Mouse (Mus musculus) splenic B cell, adult 2 months (primary cell): ENCODE measurements at regions not wholly inside any gene's neighbourhood (a gene's known extent, or its start where the extent isn't known, plus 50 kb on each side); places are given as distances from the start of the nearest gene placed in this dataset.
"Not testable (repeated sequence)": the region's sequence is repeated elsewhere in the genome, so short reads cannot be mapped to it uniquely, and the experiment has no call there.

Experiments used
- DNase-seq: peaks from one replicate; pipeline ENCODE4 v3.0.0-alpha.2; 2011; ENCODE audit warnings: low read depth, low spot score
- H3K27me3 ChIP-seq: 2 replicates; pipeline ENCODE4 v1.6.1; 2012; ENCODE audit warnings: mild to moderate bottlenecking, low read length, moderate library complexity, mixed read lengths; ENCODE audit not compliant: control insufficient read depth, poor library complexity, insufficient read depth, severe bottlenecking
- H3K36me3 ChIP-seq: 2 replicates; pipeline ENCODE4 v1.6.1; 2012; ENCODE audit warnings: mild to moderate bottlenecking, low read length, moderate library complexity, mixed read lengths; ENCODE audit not compliant: control insufficient read depth, poor library complexity, insufficient read depth, severe bottlenecking

DNA sequence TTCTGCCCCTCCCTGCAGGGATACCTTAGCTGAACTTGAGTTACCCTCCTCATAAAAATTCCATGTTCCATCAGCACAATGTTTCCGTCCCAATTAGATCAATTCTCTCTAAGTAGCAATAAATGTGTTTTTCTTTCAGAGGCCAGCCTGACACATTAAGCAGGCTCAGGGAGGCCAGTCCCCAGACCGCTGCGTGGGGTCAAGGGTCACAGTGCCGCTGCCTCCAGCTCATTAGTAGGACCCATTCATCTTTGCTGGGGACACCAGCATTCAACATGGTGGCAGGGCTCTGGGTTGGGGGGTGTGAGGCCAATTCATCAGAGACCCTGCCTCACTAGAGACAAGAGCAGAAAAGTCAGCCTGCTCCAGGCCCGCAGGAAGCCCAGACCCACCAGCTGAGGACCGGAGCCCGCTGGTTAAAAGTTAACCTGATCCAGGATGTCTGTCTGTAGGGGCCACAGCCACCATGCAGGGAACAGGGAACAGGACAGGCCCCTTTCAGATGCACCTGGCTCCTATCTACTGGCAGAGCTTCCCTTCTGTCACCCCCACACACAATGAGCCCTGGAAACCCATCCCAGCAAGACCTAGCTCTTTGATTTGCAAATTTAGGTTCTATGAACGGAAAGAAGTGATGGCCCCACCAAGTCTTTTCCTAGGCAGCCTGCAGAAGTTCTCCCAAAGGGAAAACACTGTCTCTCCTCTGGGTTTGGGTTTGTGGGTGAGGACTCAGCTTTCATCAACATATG lies 119.1 kb upstream of the Top1 start:
- no peaks in the 10 kb centered on the region for H3K36me3 ChIP-seq
- no peaks in the 10 kb centered on the region for H3K27me3 ChIP-seq
- DNase-seq = no peak

DNA sequence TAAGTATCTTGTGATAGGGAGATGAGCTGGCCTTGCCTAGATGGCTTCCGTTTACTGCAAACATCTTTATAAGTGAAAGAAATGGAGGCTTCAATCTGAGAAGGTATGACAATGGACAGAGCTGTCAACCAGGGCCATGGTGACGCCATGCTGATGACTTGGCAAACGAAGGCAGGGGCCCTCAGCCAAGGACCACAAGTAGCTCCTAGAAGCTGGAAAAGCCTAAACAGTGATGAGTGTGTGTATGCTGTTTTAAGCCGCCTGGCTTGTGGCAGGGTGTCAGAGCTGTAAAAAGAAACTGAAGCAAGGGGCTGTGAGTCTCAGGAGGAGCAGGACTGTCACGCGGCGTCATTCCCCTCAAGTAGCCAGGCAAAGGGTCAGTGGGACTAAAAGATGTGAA lies 116.4 kb upstream of the Top1 start:
- no peaks in the 10 kb centered on the region for H3K36me3 ChIP-seq
- no peaks in the 10 kb centered on the region for H3K27me3 ChIP-seq
- no peak for DNase-seq

DNA sequence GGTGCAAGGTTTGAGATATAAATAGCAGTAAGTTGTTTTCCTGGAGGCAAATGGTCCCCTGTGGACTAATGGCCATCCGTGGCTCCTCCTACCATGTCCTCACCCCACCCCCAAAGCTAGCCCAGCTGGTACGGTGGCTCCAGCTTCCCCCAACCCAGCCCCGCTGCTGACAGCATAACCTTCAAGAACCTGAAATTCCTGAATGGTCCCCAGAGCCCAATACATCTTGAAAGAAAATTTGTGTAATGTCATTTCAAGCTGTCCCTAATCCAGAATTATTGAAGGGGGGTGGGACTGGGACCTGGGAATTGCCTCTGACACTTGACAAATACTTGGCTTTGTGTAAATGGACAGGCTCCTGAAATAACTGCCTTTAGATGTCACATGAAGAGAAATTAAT lies 115.3 kb upstream of the Top1 start:
- H3K36me3 ChIP-seq = no peaks in the 10 kb centered on the region
- H3K27me3 ChIP-seq = no peaks in the 10 kb centered on the region
- no peak for DNase-seq

DNA sequence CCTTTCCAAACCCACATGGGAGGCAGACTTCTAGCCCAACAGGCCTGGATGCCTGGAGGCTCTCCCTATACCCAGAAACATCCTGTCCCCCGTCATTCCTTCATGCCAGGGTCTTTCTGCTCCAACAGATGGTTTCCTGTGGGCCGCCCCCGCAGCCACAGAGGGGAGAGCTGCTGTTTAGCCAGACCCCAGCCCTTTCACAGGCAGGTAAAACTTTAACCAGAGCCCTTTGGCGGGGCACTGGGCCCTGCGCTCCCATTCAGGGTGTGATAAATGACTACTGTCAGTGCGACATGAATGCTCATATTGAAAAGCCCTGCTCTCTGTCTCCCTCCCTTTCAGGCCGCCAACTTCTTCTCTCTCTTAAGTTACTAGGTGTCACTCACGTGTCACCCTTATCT lies 108.4 kb upstream of the Top1 start:
- H3K36me3 ChIP-seq = no peaks in the 10 kb centered on the region
- DNase-seq = no peak
- H3K27me3 ChIP-seq = no peaks in the 10 kb centered on the region

DNA sequence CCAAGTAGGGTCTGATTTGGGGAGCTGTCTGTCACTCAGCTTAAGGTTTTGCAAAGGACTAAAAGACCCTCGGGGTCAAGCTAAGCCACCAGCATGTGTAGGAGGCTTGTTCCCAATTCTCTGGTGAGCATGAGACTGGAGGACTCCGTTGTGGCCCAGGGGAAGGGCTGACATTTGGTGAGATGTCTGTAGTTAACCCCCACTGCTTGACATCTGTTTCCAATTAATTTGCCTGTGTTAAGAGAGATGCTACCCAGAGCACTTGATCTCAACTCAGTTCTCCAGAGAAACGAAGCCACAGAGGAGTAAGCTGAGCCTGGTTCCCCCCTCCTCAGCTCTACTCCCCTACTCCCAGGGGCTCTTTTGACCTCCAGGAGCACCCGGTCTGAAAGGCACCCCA lies 100.2 kb upstream of the Top1 start:
- no peaks in the 10 kb centered on the region for H3K36me3 ChIP-seq
- no peak for DNase-seq
- H3K27me3 ChIP-seq = no peaks in the 10 kb centered on the region

DNA sequence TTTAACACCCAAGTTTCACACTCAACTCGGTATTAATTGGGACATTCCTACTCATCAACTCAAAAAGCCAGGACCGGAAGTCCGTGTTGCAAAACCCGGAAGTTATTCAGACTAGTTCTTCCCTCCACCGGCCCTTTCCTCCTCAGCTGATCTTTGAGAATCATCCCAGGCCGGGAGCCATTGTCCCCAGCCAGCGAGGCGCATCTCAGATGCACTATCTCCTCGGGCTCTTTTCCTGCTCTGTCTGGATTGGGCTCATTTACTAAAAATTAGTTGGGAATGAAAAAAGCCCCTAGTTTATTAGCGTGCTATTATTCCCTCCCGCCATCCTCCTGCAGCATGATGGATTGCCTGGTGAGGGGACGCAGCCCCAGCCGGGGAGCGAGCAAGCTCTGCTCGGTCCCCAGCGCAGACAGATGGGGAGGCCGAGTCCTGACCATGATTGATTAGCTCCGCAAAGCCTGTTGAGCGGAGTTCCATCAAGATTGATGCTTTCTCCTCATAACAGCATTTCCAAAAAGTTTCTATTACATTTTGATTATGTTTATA lies 93.5 kb upstream of the Top1 start:
- H3K27me3 ChIP-seq = no peaks in the 10 kb centered on the region
- H3K36me3 ChIP-seq = no peaks in the 10 kb centered on the region
- DNase-seq = no peak

DNA sequence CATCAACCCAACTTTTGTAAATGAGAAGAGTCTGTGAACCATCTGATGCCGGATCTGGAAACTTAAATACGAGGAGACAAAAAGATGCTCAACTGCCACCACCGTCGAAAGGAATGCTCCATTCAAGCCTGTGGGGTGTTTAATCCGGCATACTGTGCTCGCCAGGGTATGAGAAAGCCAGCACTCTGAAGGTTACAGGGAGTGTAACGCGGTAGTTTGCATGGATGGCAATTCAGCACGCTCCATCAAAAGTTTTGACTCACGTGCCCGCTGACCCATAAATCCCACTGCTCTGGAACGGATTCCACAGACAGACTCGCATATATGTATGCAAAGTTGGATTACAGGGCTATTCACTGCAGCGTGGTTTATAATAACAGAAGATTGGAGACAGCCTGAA lies 84.0 kb upstream of the Top1 start:
- no peaks in the 10 kb centered on the region for H3K27me3 ChIP-seq
- no peak for DNase-seq
- no peaks in the 10 kb centered on the region for H3K36me3 ChIP-seq

DNA sequence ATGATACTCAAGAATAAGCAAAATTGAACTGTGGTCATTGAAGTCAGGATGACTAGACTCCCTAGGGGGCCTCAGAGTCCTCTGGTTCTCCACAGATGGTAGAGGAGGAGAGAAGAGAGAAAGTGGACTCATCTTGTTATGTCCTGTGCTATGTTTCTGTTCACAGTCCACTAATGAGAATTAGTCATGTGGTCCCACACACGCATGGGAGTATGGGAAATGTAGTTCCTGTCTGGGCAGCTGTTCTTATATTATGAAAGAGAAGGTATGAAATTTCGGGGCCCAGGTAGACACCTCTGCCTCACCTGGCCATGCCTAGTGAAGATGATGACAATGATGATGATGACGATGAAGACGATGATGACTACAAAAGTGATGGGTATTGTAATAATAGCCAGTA lies 77.9 kb upstream of the Top1 start:
- no peaks in the 10 kb centered on the region for H3K27me3 ChIP-seq
- no peaks in the 10 kb centered on the region for H3K36me3 ChIP-seq
- no peak for DNase-seq

DNA sequence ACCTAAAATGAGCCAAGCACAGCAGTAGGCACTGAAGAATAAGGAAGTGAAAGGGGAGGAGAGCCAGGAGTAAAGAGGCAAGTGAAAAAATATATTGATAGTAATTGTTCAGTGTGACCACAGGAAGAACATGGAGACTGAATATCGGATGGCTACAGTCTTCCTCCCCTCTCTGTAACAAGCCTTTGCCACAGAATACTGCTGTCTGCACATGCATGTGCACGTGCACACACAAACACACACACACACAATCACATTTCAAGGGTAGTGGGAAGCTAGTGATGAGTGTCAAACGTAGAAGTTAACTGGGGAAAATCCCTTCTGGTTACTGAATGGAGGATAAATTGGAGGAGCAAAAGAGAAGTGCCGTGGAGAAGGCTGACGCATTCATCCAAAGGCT lies 76.2 kb upstream of the Top1 start:
- Histone ChIP-seq H3K36me3 (no peaks in the 10 kb centered on the region), H3K27me3 (no peaks in the 10 kb centered on the region)
- no peak for DNase-seq

DNA sequence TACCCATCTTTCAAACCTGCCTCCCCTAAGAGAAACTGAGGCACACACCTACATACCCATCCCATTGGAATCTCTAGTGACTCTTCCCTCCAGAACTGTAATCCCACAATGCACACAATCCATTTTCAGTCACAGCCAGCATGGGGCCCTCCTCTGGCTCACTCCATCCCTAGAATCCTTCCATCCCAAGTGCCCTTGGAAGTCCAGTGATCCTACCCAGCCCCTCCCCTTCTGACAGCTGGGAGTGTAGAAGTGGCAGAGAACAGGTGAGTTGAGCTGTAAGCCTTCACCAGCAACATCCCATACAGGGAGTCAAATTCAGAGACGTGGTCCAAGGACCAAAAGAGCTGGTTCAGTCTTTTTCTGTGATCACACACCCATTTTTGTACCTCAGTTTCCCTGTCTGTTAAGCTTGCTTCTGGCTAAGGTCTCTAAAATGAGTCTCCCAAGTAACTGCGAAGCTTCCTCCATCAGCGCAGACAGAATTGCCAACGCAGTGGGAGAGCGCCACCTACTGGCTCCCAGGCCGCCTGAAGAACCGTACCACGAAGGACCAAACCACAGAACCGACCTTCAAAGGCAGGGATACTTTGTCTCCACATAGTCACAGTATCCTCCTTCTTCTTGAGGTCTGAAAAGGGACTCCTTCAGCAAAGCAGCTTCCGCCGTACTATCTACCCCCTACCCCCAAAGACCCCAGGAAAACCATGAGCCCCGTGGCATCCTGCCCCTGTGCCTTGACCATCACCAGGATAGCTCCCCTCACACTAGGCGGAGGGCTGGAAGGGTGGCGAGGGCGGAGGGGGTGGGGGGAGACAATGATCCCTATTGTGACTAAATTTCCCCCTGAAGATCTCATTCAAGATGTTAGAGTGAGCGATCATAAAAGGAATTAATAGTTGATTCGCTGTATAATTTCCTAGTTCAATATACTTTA lies 67.0 kb upstream of the Top1 start:
- H3K27me3 ChIP-seq = no peaks in the 10 kb centered on the region
- H3K36me3 ChIP-seq = no peaks in the 10 kb centered on the region
- DNase-seq = peak; percentile 68

DNA sequence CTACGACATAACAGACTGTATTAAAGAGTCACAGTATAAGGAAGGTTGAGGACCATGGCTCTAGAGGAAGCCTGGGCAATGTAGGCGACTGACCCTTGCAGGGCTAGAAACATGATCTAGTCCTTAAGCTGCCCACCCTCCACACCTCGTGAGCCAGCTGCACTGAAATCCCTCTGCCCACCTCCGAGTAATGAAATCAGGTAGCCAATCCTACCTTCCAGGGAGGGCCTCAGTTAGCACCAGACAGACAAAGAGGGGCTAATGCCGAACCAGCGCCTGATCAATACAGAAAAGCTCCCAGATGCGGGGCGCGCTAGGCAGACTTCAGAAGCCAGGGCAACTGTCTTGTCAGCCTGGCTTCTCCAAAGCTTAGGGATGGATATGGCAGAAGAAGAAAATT lies 65.4 kb upstream of the Top1 start:
- H3K27me3 ChIP-seq = no peaks in the 10 kb centered on the region
- DNase-seq = no peak

DNA sequence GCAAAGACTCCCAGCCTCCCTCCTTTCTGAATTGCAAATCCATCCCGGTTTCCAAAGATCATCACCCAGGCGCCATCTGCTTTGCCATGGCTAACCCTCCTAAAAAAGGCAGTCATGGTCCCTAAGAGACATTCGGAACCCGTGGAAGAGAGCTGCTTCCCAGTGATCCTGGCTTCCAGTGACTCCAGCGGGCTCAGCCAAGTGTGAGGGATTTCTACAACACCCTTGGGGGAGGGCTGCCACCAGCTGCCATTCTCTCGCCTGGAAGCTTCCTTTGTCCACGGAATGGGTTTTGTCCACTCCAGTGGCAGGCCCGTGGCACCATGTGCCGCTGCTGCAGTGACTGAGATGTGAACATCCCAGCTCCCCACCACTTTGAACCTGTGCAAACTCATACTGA lies 64.7 kb upstream of the Top1 start:
- no peak for DNase-seq
- no peaks in the 10 kb centered on the region for H3K36me3 ChIP-seq
- no peaks in the 10 kb centered on the region for H3K27me3 ChIP-seq

More for the DNA sequence above, 65.4 kb upstream of the Top1 start:
- no peaks in the 10 kb centered on the region for H3K36me3 ChIP-seq

DNA sequence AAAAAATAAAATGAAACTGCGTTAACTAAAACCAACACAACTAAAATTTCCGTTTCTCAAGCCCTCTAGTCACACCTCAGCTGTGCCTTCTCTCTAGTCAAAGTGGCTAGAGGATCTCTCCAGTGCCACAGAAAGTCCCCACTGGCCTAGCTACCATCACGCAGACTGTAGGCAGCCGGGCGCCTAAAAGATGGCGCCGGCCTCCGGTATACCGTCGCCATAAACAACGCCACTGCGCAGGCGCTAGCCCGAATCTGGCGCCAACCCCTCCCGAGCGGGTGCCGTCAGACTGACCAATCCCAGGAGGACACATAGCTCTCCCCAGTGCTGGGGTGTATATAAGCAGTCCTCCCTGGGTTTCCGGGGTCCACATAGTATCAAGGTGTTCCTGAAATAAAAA lies 62.7 kb upstream of the Top1 start:
- not testable (repeated sequence) for DNase-seq, H3K36me3 ChIP-seq, H3K27me3 ChIP-seq

DNA sequence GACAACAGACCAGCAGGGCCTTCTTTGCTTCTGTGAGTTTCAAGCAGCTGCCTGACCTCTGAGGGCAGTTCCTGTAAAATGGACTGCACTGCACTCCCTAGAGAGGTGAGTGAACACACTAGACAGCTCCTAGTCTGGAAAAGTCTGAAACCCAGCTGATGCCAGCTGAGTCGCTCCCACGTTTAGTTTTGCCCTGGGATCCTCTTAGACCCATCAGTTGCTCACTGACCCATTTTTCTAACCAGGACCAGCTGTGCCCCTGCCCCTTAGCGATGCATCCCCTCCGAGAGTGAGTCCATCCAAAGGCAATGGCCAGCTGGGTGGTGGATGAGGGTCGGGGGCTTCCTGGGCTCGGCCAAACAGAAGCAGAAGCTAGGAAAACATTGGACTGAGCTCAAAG lies 62.2 kb upstream of the Top1 start:
- no peaks in the 10 kb centered on the region for H3K36me3 ChIP-seq
- DNase-seq = no peak
- no peaks in the 10 kb centered on the region for H3K27me3 ChIP-seq

DNA sequence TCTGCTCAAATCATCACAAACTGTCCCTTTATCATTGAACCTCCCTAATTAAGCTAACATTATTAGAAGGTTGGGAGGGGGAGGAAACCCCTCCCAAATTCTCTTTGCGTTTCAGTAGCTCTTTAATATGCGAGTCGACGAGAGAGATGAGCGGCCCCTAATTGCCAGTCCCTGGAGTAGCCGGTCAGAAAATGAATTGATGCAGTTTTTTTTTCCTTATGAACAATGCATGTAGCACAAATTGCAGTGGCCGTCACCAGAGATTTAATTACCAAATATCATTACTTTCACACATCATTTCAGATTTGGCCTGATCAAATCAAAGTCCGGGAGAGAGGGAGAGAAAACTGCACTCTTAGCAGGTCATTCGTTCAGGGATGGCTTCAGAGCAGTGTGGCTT lies 61.1 kb upstream of the Top1 start:
- Histone ChIP-seq H3K36me3 (no peaks in the 10 kb centered on the region), H3K27me3 (no peaks in the 10 kb centered on the region)
- DNase-seq = no peak
